Mouse (Mus musculus) cerebellum, adult 2 months (tissue): ENCODE measurements around the gene Lrp11.

Experiments
- CTCF ChIP-seq: fragments of 200-500 bp; IDR thresholded peaks from 2 replicates; pipeline ENCODE4 v1.5.1; 2011; ENCODE audit warnings: low read depth, mild to moderate bottlenecking, control low read depth, low read length, moderate library complexity, borderline replicate concordance; ENCODE audit not compliant: insufficient read depth
- POLR2A ChIP-seq: fragments of 200-500 bp; IDR thresholded peaks from 2 replicates; pipeline ENCODE4 v1.6.1; 2011; ENCODE audit warnings: low read length, control low read depth, borderline replicate concordance; ENCODE audit not compliant: insufficient read depth

- TF ChIP-seq CTCF (no peak), POLR2A (no peak)
Measured at GRCm38 (mm10) chr10:7651057-7651456, 61.5 kb downstream of the Lrp11 start.
